Mouse (Mus musculus): Measurements from ENCODE around the gene Tepsin.

Gene Tepsin

GRCm38 (mm10) chr11:120119936-120120541 is 21.5 kb upstream of the Tepsin start:
- peak; percentile 71; the same call in 1 of the 2 replicates for TF ChIP-seq GATA4 (IDR thresholded peaks at IDR 0.05; ENCODE audit: insufficient replicate concordance, low read length)

DNA sequence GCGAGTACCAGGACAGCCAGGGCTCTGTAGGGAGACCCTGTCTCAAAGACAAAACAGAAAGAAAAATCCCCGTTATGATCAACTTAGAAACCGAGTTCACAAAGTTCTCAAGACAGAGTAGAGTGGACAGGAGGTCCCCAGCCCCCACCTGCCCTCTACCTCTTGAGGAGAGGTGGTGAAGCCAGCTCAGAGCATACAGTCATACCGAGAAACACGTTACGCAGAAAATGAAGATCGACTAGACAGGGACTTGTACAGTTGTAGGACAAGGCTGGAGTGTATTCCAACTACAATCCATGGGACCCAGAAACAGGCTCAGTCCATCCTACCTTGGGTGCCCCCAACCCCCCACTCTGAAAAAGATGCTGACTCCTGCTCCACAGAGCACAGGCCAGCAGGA is 20.6 kb upstream of the Tepsin start:
- no peak for TF ChIP-seq GATA4 (IDR thresholded peaks at IDR 0.05; ENCODE audit: insufficient replicate concordance, low read length)

GRCm38 (mm10) chr11:120117626-120118025 is 19.1 kb upstream of the Tepsin start:
- no peak for TF ChIP-seq GATA4 (IDR thresholded peaks at IDR 0.05; ENCODE audit: insufficient replicate concordance, low read length)

- no peak for TF ChIP-seq GATA4 (IDR thresholded peaks at IDR 0.05; ENCODE audit: insufficient replicate concordance, low read length)
Measured at GRCm38 (mm10) chr11:120114488-120115215, 16.1 kb upstream of the Tepsin start.

GRCm38 (mm10) chr11:120112136-120112535 is 13.6 kb upstream of the Tepsin start:
- no peak for TF ChIP-seq GATA4 (IDR thresholded peaks at IDR 0.05; ENCODE audit: insufficient replicate concordance, low read length)

DNA sequence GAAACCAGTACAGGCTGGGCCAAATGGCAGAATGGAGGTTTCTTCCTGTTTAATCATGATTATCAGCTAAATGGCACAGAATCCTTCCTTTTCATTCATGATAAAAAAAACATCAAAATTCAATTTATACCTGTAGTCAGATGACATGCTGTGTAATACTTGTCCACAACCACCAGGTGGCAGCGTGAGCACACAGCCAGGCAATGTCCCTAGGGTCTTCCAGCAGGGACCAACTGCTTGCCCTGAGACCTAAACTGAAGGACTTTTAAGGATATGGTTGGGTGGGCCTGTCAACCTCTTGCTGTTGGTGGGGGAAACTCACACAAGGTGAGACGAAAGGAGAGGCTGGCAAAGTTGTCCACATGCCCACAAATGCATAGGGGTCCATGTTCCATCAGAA is 12.5 kb upstream of the Tepsin start:
- no peak for TF ChIP-seq GATA4 (IDR thresholded peaks at IDR 0.05; ENCODE audit: insufficient replicate concordance, low read length)

GRCm38 (mm10) chr11:120110554-120110953 is 12.0 kb upstream of the Tepsin start:
- TF ChIP-seq GATA4 (IDR thresholded peaks at IDR 0.05; ENCODE audit: insufficient replicate concordance, low read length): no peak

- no peak for TF ChIP-seq GATA4 (IDR thresholded peaks at IDR 0.05; ENCODE audit: insufficient replicate concordance, low read length)
Measured at GRCm38 (mm10) chr11:120109558-120110210, 11.2 kb upstream of the Tepsin start.

GRCm38 (mm10) chr11:120107796-120108195 is 9.3 kb upstream of the Tepsin start:
- no peak for TF ChIP-seq GATA4 (IDR thresholded peaks at IDR 0.05; ENCODE audit: insufficient replicate concordance, low read length)

DNA sequence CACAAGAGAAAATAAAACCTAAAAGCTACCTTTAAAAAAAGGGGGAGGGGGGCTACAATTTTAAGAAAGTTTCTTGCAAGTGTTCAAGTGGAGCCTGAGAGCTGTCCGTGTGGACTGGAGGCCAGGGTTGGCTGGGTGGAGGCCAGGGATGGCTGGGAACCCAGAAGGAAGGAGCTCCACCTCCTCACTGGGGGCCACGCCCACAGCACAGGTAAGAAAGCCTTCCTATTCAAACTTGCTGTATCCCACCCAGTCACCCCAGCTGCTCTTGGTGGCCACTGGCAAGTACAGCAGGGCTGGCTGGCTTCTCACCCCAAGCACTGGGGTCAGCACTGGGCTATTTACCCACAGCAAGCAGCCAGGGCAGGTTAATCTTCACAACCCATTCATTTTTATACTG is 8.5 kb upstream of the Tepsin start:
- no peak for TF ChIP-seq GATA4 (IDR thresholded peaks at IDR 0.05; ENCODE audit: insufficient replicate concordance, low read length)

GRCm38 (mm10) chr11:120103431-120103997 is 5.0 kb upstream of the Tepsin start:
- no peak for TF ChIP-seq GATA4 (IDR thresholded peaks at IDR 0.05; ENCODE audit: insufficient replicate concordance, low read length)

GRCm38 (mm10) chr11:120101036-120101435 is 2.5 kb upstream of the Tepsin start:
- TF ChIP-seq GATA4 (IDR thresholded peaks at IDR 0.05; ENCODE audit: insufficient replicate concordance, low read length): no peak

DNA sequence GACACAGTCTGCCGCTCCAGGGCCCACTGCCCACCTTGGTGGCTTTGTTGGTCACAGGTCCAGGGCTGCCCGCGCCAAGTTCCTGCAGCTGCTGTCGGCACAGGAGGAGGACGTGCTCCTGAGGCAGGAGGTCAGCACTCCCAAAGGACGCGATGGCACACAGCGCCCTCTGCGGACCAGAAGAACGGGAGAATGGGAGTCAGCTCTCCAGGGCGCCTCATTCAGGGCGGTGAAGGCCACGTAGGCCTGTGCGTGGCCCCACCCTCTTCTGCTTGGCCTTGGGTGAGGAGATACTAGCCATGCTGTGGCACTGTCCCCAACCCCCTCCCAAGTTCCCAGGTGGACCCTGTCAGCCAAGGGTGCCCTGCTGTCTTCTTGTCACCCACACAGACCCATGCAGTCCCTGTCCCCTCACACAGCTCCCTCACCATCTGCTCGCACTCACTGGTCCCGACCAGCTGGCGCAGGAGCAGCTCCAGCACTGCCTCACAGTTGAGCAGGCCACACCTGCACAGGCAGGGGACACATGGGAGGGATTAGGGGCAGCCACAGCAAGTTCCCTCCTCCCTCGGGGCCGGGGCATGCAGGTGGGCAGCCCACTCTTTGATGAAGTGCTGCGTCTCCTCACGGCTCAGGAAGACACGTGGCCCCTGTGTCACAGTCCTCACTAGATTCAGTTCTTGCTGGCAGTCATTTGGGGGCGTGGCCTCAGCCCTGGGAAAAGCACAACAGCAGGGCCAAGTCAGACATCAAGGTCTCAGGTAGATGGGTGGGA is 5.5 kb downstream of the Tepsin start:
- TF ChIP-seq GATA4 (IDR thresholded peaks at IDR 0.05; ENCODE audit: insufficient replicate concordance, low read length): no peak

GRCm38 (mm10) chr11:120090661-120091060 is 7.9 kb downstream of the Tepsin start:
- no peak for TF ChIP-seq GATA4 (IDR thresholded peaks at IDR 0.05; ENCODE audit: insufficient replicate concordance, low read length)

GRCm38 (mm10) chr11:120086702-120087152 is 11.8 kb downstream of the Tepsin start, which contains the start of gene Cep131:
Gene Cep131, minus strand, starts transcription at chr11:120086827.
- no peak for TF ChIP-seq GATA4 (IDR thresholded peaks at IDR 0.05; ENCODE audit: insufficient replicate concordance, low read length)
